Mouse (Mus musculus) heart, adult 2 months (tissue): ENCODE measurements at regions not wholly inside any gene's neighbourhood (a gene's known extent, or its start where the extent isn't known, plus 50 kb on each side); places are given as distances from the start of the nearest gene placed in this dataset.

Experiments used
- DNase-seq, 2 experiments: peaks; one replicate each; pipeline ENCODE4 v3.0.0; 2021
- H3K27ac ChIP-seq: fragments of 200-600 bp; 2 replicates; pipeline ENCODE4 v1.8.1; 2022
- H3K27me3 ChIP-seq: fragments of 200-500 bp; 2 replicates; pipeline ENCODE4 v1.6.1; 2012; ENCODE audit warnings: mild to moderate bottlenecking, low read length, inconsistent platforms, mixed read lengths; ENCODE audit not compliant: control insufficient read depth, insufficient read depth
- H3K36me3 ChIP-seq: fragments of 200-500 bp; 2 replicates; pipeline ENCODE4 v1.6.1; 2012; ENCODE audit warnings: low read length, inconsistent platforms; ENCODE audit not compliant: control insufficient read depth, insufficient read depth
- H3K4me1 ChIP-seq: fragments of 200-500 bp; 2 replicates; pipeline ENCODE4 v1.6.1; 2011; ENCODE audit warnings: low read length; ENCODE audit not compliant: control insufficient read depth, insufficient read depth
- H3K4me3 ChIP-seq: fragments of 200-600 bp; 2 replicates; pipeline ENCODE4 v1.8.1; 2022
- H3K79me2 ChIP-seq: fragments of 200-500 bp; replicated peaks from 2 replicates; pipeline ENCODE4 v1.6.1; 2012; ENCODE audit warnings: mild to moderate bottlenecking, inconsistent platforms, low read length, moderate library complexity, mixed read lengths; ENCODE audit not compliant: control insufficient read depth, insufficient read depth
- H3K9ac ChIP-seq: fragments of 200-500 bp; 2 replicates; pipeline ENCODE4 v1.6.1; 2012; ENCODE audit warnings: low read depth, mild to moderate bottlenecking, control low read depth, inconsistent platforms, low read length, mixed read lengths
- CTCF ChIP-seq: fragments of 200-600 bp; IDR thresholded peaks from 2 replicates; pipeline ENCODE4 v1.8.1; 2022; ENCODE audit warnings: antibody characterized with exemption, mild to moderate bottlenecking, moderate library complexity
- EP300 ChIP-seq: fragments of 200-500 bp; IDR thresholded peaks from 2 replicates; pipeline ENCODE4 v1.6.1; 2011; ENCODE audit warnings: low read depth, low read length, control low read depth; ENCODE audit not compliant: insufficient read depth
- POLR2A ChIP-seq: fragments of 200-500 bp; IDR thresholded peaks from 2 replicates; pipeline ENCODE4 v1.6.1; 2011; ENCODE audit warnings: mild to moderate bottlenecking, low read depth, low read length, control low read depth; ENCODE audit not compliant: insufficient read depth
- WGBS: fragments of 180-500 bp; shearing (Covaris S2); methylation state at CpG from one replicate; pipeline ENCODE4 v1.1.7; 2018; 5-methylcytosine and 5-hydroxymethylcytosine counted together
- intact Hi-C: fragments of 180-260 bp; cut with DNase I; formaldehyde crosslinking; loops from one replicate; pipeline ENCODE4 v1.15.1; 2025

DNA sequence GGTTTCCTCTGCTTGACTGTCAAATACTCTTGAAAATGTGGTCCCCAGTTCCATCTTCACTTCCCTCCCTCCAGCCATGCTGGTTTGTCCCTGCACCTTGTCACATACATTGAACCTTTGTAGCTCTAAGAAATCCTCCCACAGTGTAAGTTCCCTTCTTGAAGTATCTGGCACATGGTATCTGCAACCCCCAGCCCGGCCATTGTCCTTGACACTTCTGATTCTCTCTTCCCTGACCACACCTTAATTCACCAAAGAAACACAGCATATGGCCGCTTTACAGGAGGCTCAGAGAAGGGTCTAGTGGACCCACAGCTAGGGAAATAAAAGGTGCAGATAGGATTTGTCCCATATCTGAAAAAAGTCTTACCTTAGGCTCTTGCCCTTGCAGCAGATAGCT lies 133.9 kb upstream of the Gli2 start:
- 80% methylated on average over 2 of the region's 2 CpGs for WGBS
- TF ChIP-seq EP300 (no peak), POLR2A (no peak), CTCF (no peak)
- no peaks in the 10 kb centered on the region for H3K36me3 ChIP-seq
- DNase-seq, result no peak
- H3K4me1 ChIP-seq, result peaks cover 3% of the 10 kb centered on the region; the same call in 1 of the 2 replicates
- H3K9ac ChIP-seq, result no peak overlapping the region
- H3K27me3 ChIP-seq, result no peaks in the 10 kb centered on the region
- H3K4me3 ChIP-seq, result no peak overlapping the region
- H3K79me2 ChIP-seq, result no peaks in the 10 kb centered on the region
- intact Hi-C loops, result no loop called here
- no peak overlapping the region for H3K27ac ChIP-seq

DNA sequence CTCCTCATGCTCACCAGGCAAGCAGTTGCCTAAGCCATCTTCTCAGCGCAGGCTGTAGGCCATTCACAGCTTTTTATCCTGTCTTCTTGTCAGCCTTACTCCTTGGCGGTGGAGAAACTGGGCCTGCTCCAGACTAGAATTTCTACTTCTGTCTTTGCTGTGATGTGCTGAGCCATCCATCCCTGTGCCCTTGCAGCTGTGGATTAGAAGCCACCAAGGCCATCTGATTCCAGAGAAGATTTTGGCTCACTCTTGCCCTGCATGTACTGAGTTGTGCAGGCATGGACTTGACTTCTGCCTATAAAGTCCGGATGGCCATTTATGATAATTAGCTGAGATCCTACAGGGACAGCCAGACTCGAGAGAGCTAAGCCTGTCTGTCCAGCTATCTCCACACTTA lies 133.4 kb upstream of the Gli2 start:
- Histone ChIP-seq H3K4me1 (peaks cover 3% of the 10 kb centered on the region; the same call in 1 of the 2 replicates), H3K79me2 (no peaks in the 10 kb centered on the region), H3K36me3 (no peaks in the 10 kb centered on the region), H3K9ac (no peak overlapping the region), H3K4me3 (no peak overlapping the region), H3K27me3 (no peaks in the 10 kb centered on the region), H3K27ac (no peak overlapping the region)
- WGBS, result 79% methylated on average over 4 of the region's 4 CpGs
- intact Hi-C loops, result no loop called here
- TF ChIP-seq POLR2A, result no peak
- TF ChIP-seq CTCF, result no peak
- no peak for TF ChIP-seq EP300
- no peak for DNase-seq

DNA sequence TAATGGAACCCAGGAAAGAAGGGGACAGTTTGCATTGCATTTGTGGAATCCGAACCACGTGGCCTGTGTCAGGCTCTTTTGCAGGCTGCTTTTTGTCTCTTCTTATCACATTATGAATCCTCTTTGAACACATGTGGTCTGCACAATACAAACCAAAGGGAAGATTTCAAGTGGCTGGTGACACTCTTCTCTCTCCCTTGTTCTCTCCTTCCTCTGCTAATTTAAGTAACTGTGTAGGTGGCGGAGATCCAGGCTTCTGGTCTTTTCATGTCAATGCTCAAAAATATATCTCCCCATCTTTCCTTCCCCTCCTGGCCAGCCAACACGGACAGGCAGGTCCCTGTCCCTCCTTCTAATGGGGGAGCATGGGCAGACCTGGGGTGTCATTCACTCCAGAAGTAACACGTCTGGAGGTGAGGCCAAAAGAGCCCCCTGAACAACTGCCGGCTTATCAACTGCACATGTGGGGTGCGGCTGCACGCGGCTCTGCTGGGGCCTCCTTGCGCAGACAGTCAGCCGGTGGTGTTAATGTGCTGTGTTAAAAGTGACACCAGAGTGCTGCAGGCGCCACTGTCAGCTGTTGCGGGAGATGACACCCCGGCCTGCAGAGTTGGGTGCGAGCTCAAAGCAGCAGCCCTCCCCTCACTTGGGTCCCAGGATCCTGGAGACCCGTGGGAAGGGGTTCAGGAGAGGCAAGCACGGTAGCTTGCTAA lies 130.3 kb upstream of the Gli2 start:
- H3K27ac ChIP-seq, result no peak overlapping the region

DNA sequence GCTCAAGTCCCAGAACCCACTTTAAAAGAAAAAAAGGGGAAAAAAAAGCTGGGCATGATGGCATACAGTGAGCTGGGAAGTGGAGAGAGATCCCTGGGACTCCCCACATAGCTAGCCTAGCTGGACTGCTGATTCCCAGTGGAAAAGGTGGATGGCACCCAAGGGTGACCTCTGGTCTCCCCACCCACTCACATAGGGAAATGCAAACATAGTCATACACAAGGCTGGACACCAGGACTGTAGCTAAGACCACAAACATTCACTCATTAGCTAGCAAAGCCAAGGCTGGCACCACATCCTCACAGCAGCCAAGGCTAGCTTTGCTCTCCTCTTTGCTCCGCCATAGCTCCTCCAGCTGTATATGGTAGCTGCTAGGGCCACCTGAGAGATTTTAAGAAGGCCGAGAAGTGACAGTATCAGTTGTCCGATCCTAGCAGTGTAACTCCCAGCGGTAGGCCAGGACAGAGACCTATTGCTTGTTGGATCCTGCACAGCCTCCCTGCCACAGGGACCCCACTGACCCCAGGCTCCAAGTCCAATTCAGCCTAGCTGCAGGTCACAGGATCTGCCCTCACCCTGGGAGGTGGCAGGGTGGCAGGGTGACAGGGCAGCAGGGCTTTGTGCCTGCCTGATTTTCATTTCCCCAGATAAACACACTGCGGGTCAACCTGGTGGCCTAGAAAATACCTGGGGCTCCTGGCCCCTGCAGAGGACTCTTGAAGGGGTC lies 119.8 kb upstream of the Gli2 start:
- H3K36me3 ChIP-seq, result no peaks in the 10 kb centered on the region
- no peak for DNase-seq
- H3K4me3 ChIP-seq, result no peak overlapping the region
- no peaks in the 10 kb centered on the region for H3K27me3 ChIP-seq
- no peak for TF ChIP-seq CTCF
- TF ChIP-seq EP300, result no peak
- no peak for TF ChIP-seq POLR2A
- WGBS, result 85% methylated on average over 5 of the region's 5 CpGs
- H3K9ac ChIP-seq, result no peak overlapping the region
- H3K79me2 ChIP-seq, result no peaks in the 10 kb centered on the region
- intact Hi-C loops, result no loop called here
- H3K4me1 ChIP-seq, result no peaks in the 10 kb centered on the region
- no peak overlapping the region for H3K27ac ChIP-seq

More for the DNA sequence above, 130.3 kb upstream of the Gli2 start:
- peaks cover 1% of the 10 kb centered on the region; the same call in 1 of the 2 replicates for H3K4me1 ChIP-seq
- H3K9ac ChIP-seq, result no peak overlapping the region
- H3K27me3 ChIP-seq, result no peaks in the 10 kb centered on the region
- H3K36me3 ChIP-seq, result no peaks in the 10 kb centered on the region
- no peak for DNase-seq
- 46% methylated on average over 17 of the region's 17 CpGs for WGBS
- H3K79me2 ChIP-seq, result no peaks in the 10 kb centered on the region
- H3K4me3 ChIP-seq, result no peak overlapping the region
- no peak for TF ChIP-seq POLR2A
- intact Hi-C loops, result no loop called here

DNA sequence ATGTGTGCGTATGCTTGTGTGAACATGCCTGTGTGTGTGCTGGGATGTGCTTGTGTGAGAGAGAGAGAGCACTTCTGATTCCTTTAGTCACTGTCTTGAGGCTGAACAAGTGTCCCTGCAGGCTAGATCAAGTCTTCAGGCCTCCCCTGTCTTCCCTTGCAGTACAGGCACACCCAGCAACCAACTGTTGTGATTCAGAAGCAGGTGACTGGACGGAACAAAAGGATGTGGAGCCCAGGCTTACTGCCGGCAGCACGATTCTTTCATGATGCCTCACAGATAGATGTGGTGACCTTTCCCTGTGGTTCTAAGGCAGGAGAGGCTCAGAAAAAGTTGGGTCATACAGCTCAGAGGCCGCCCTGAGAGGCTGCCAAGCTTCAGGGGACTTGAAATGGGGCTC lies 114.0 kb upstream of the Gli2 start:
- Histone ChIP-seq H3K9ac (no peak overlapping the region), H3K4me3 (no peak overlapping the region), H3K27me3 (no peaks in the 10 kb centered on the region), H3K36me3 (no peaks in the 10 kb centered on the region), H3K4me1 (peaks cover 3% of the 10 kb centered on the region), H3K27ac (no peak overlapping the region), H3K79me2 (no peaks in the 10 kb centered on the region)
- DNase-seq, result no peak
- no peak for TF ChIP-seq CTCF
- WGBS, result 73% methylated on average over 5 of the region's 5 CpGs
- intact Hi-C loops, result no loop called here

DNA sequence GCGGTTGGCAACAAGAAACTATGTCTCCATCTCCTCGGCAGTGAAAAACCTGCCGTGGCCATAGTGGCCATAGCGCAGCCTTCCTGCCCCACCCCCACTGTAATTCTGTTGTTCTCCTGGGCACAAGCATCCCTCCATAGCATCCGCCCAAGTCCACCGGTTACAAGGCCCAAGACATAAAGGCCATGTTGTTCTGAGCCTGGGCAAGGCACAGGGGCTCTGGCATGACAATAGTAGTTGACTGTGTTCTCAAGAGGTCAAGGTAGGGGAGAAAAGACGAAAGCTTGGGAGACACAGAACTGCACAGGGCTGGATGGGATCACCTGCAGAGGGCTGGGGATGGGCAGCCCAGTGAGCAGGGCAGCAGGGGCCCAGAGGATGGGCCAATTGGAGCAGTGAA lies 112.9 kb upstream of the Gli2 start:
- Histone ChIP-seq H3K27ac (no peak overlapping the region), H3K27me3 (no peaks in the 10 kb centered on the region), H3K36me3 (no peaks in the 10 kb centered on the region), H3K4me1 (peaks cover 3% of the 10 kb centered on the region), H3K9ac (no peak overlapping the region), H3K79me2 (no peaks in the 10 kb centered on the region), H3K4me3 (no peak overlapping the region)
- 91% methylated on average over 7 of the region's 7 CpGs for WGBS
- intact Hi-C loops, result no loop called here
- DNase-seq, result no peak
- TF ChIP-seq EP300, result no peak
